Mouse (Mus musculus): ENCODE measurements around the gene Gm10401. TPM values are rescaled to one million over a fixed set of nuclear protein-coding genes. Genes with fewer than 3 reads are reported as not detected.

Gm10401 gene
- 0.49 TPM in 1 of 2 replicates, not detected in the other for polyA plus RNA-seq (2012; rRNA removed; ENCODE audit: low replicate concordance)

DNA sequence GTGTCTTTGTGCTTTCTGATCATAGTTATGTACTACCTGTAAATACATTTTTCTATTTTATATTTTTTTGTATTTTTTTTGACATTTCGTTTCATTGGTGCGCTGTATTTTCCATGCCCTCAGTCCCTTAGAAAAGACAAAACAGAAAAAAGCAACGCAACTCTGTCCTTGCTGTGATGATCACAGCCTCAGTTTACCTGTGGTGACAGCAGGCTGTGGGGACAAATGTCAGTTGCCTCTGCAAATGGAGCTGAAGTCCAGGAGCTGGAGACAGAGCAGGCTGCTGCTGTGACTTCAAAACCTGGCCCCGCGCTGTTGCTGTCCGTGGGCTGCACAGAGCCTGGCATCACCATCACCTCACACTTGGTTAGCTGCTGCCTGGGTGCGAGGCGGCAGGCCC is at the start of gene Gm10401:
Gene Gm10401 (minus strand): TSS at position 101 of the 400 bp plus-strand sequence.

DNA sequence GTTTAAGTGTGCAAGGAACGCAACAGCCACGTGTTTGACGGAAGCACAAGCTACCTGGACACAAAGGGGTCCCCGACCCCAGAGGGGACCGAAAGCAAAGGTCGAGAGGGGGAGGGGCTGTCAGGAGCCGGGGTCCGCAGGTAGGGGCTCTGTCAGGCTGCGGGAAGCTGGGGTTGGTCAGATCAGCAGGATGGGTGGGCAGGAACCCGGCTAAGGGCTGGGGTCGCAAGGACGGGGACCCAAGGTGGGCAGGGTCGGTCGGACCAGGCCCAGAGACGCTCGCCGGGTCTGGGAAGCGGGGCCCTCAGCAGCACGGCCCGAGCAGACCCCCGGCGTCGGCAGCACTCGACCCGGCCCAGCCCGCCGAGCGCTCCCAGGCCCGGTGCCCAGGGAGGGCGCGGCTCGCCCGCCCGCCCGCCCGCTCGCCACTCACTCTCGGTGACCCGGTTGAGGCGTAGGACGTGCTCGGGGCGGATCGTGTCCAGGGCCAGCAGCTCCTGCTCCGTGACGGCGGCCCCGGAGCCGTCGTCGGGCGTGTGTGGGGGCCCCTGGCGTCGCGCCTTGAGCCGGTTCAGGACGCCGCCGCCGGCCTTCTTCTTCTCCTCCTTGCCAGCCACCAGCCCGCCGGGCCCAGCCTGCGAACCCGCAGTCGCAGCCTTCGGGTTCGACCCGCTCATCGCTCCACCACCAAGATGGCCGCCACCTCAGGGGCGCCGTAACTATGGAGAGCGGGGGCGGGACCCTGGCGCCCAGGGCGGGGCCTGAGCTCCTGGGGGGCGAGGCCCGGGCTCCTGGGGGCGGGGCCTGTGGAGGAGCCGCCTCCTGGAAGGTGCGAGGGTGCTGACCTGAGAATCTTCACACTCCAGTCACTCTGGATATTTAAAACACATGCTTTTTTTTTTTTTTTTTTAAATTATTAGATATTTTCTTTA is 36.4 kb upstream of the Gm10401 start, which contains the start of gene Unc119b:
Gene Unc119b (minus strand): TSS at position 742 of the 932 bp plus-strand sequence.

DNA sequence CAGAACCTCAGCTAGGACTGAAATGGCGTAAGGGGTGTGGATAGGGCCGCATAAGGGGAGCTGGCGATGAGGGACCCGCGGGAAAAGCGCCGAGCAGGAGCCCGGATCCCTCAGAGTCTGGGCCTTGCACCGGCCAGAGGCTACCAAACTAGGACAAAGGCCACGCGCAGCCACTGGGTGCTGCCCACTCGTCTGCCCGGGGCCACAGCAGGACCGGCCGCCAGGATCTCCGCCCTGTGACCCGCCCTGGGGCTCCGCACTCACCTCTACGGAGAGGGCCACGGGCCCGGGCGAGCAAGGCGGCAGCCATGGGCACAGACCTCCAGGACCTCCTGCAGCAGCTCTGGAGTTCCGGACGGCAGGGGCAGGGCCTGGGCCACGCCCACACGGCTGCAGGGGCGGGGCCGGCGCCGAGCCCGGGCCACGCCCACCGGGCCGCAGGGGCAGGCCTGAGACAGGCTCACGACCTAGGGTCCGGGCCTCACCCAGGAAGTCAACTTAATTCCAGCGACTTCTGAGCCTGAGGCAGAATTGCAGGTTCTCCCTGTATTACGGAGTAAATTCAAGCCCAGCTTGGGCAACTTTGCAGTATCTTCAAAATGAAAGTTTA is 21.0 kb upstream of the Gm10401 start, which contains the start of gene Acads:
Gene Acads (minus strand): TSS at position 386 of the 610 bp plus-strand sequence.

Other genes starting within 250 kb of the Gm10401 start
- gene 4930519G04Rik, start 244.6 kb downstream of the Gm10401 start, polyA plus RNA-seq (2012; rRNA removed; ENCODE audit: low replicate concordance): not detected in 2 replicates
- 0.09 TPM in 1 of 2 replicates, not detected in the other for gene Gm9936, start 239.6 kb downstream of the Gm10401 start, polyA plus RNA-seq (2012; rRNA removed; ENCODE audit: low replicate concordance)
- gene Oasl2, start 201.4 kb downstream of the Gm10401 start, polyA plus RNA-seq (2012; rRNA removed; ENCODE audit: low replicate concordance): 21.5 and 41.6 TPM in 2 replicates
- gene Oasl1, start 175.1 kb downstream of the Gm10401 start, polyA plus RNA-seq (2012; rRNA removed; ENCODE audit: low replicate concordance): 6.8 and 11.6 TPM in 2 replicates
- 16.4 and 30.7 TPM in 2 replicates for gene 2210016L21Rik, start 156.1 kb downstream of the Gm10401 start, polyA plus RNA-seq (2012; rRNA removed; ENCODE audit: low replicate concordance)
- gene Hnf1a, start 127.2 kb downstream of the Gm10401 start, polyA plus RNA-seq (2012; rRNA removed; ENCODE audit: low replicate concordance): 0.10 TPM in 1 of 2 replicates, not detected in the other
- 57.6 and 93.3 TPM in 2 replicates for gene Sppl3, start 87.2 kb downstream of the Gm10401 start, polyA plus RNA-seq (2012; rRNA removed; ENCODE audit: low replicate concordance)
- gene Acads, start 21.1 kb upstream of the Gm10401 start, polyA plus RNA-seq (2012; rRNA removed; ENCODE audit: low replicate concordance): 170 and 284 TPM in 2 replicates
- 24.5 and 54.6 TPM in 2 replicates for gene Unc119b, start 36.7 kb upstream of the Gm10401 start, polyA plus RNA-seq (2012; rRNA removed; ENCODE audit: low replicate concordance)
- gene Mlec, start 59.9 kb upstream of the Gm10401 start, polyA plus RNA-seq (2012; rRNA removed; ENCODE audit: low replicate concordance): 102 and 107 TPM in 2 replicates
- gene Cabp1, start 96.1 kb upstream of the Gm10401 start, polyA plus RNA-seq (2012; rRNA removed; ENCODE audit: low replicate concordance): 3.5 and 5.2 TPM in 2 replicates
- 84.5 and 91.3 TPM in 2 replicates for gene Pop5, start 137.5 kb upstream of the Gm10401 start, polyA plus RNA-seq (2012; rRNA removed; ENCODE audit: low replicate concordance)
- gene Rnf10, start 174.6 kb upstream of the Gm10401 start, polyA plus RNA-seq (2012; rRNA removed; ENCODE audit: low replicate concordance): 184 and 207 TPM in 2 replicates
- 20.2 and 33.0 TPM in 2 replicates for gene Coq5, start 181.4 kb upstream of the Gm10401 start, polyA plus RNA-seq (2012; rRNA removed; ENCODE audit: low replicate concordance)
- gene Dynll1, start 202.7 kb upstream of the Gm10401 start, polyA plus RNA-seq (2012; rRNA removed; ENCODE audit: low replicate concordance): 113 and 341 TPM in 2 replicates
- 30.6 and 58.8 TPM in 2 replicates for gene Srsf9, start 228.9 kb upstream of the Gm10401 start, polyA plus RNA-seq (2012; rRNA removed; ENCODE audit: low replicate concordance)
- 15.2 and 15.5 TPM in 2 replicates for gene Gatc, start 242.9 kb upstream of the Gm10401 start, polyA plus RNA-seq (2012; rRNA removed; ENCODE audit: low replicate concordance)
- 19.0 and 26.8 TPM in 2 replicates for gene Triap1, start 242.9 kb upstream of the Gm10401 start, polyA plus RNA-seq (2012; rRNA removed; ENCODE audit: low replicate concordance)

All from subcutaneous adipose tissue, adult 2 months (tissue).